Mouse (Mus musculus): ENCODE data around the gene Cyp3a59.

GRCm38 (mm10) chr5:146147903-146148302 lies 68.8 kb downstream of the Cyp3a59 start:
- TF ChIP-seq CTCF (IDR thresholded peaks at IDR 0.05; ENCODE audit: insufficient read depth, low read length) (no peak), POLR2A (IDR thresholded peaks at IDR 0.05; ENCODE audit: borderline replicate concordance, extremely low read depth, low read depth, low read length) (no peak)
